Mouse (Mus musculus) gonadal fat pad, adult 2 months (tissue): ENCODE data around the gene Ttll5. TPM values are rescaled to one million over a fixed set of nuclear protein-coding genes. Genes with fewer than 3 reads are reported as not detected.

ENCODE experiments used
- DNase-seq: peaks from one replicate; pipeline ENCODE4 v3.0.0-alpha.2; 2012; ENCODE audit warnings: low read depth
- polyA plus RNA-seq: library from polyadenylated mRNA; depleted of rRNA; stranded (reverse); fragments of >200 nt; gene quantifications from 2 replicates; pipeline ENCODE4 v1.2.3, GENCODE M21; 2012; rRNA removed

Gene Ttll5
- polyA plus RNA-seq, 1 experiment, result 10.1 TPM

- no peak for DNase-seq
These were observed 273.3 kb downstream of the Ttll5 start for GRCm38 (mm10) chr12:86097781-86098180.

GRCm38 (mm10) chr12:86100711-86101110 is 276.3 kb downstream of the Ttll5 start:
- DNase-seq, result no peak

GRCm38 (mm10) chr12:86102686-86103085 is 278.2 kb downstream of the Ttll5 start:
- no peak for DNase-seq

GRCm38 (mm10) chr12:86103391-86103790 is 278.9 kb downstream of the Ttll5 start:
- DNase-seq, result no peak

GRCm38 (mm10) chr12:86103852-86104251 is 279.4 kb downstream of the Ttll5 start:
- no peak for DNase-seq

- DNase-seq, result no peak
These were observed 279.8 kb downstream of the Ttll5 start for GRCm38 (mm10) chr12:86104297-86104696.

GRCm38 (mm10) chr12:86105546-86105945 is 281.1 kb downstream of the Ttll5 start:
- no peak for DNase-seq

- DNase-seq, result no peak
These were observed 281.6 kb downstream of the Ttll5 start for GRCm38 (mm10) chr12:86106086-86106485.

- no peak for DNase-seq
These were observed 283.2 kb downstream of the Ttll5 start for GRCm38 (mm10) chr12:86107645-86108044.

- no peak for DNase-seq
These were observed 285.1 kb downstream of the Ttll5 start for GRCm38 (mm10) chr12:86109531-86109930.

- DNase-seq, result no peak
These were observed 286.2 kb downstream of the Ttll5 start for GRCm38 (mm10) chr12:86110637-86111036.

Other genes starting within 250 kb of the Ttll5 start
- gene Jdp2, start 225.6 kb upstream of the Ttll5 start, polyA plus RNA-seq, result 8.5 and 9.0 TPM in 2 replicates
- gene Batf, start 138.0 kb upstream of the Ttll5 start, polyA plus RNA-seq, result 0.77 and 1.3 TPM in 2 replicates
- 1.8 and 2.0 TPM in 2 replicates for gene Flvcr2, start 78.1 kb upstream of the Ttll5 start, polyA plus RNA-seq
- gene Erg28, start 109 bp upstream of the Ttll5 start, polyA plus RNA-seq, result 44.8 and 47.4 TPM in 2 replicates